Mouse (Mus musculus) liver, adult 2 months (tissue): ENCODE results near the gene Birc2.

Experiments
- CTCF ChIP-seq: fragments of 200-500 bp; IDR thresholded peaks from 2 replicates; pipeline ENCODE4 v1.5.1; 2011; ENCODE audit warnings: low read depth, low read length, control low read depth
- POLR2A ChIP-seq: fragments of 200-500 bp; IDR thresholded peaks from 2 replicates; pipeline ENCODE4 v1.6.1; 2011; ENCODE audit warnings: low read length, control low read depth; ENCODE audit not compliant: insufficient read depth; ENCODE audit errors: extremely low read depth

DNA sequence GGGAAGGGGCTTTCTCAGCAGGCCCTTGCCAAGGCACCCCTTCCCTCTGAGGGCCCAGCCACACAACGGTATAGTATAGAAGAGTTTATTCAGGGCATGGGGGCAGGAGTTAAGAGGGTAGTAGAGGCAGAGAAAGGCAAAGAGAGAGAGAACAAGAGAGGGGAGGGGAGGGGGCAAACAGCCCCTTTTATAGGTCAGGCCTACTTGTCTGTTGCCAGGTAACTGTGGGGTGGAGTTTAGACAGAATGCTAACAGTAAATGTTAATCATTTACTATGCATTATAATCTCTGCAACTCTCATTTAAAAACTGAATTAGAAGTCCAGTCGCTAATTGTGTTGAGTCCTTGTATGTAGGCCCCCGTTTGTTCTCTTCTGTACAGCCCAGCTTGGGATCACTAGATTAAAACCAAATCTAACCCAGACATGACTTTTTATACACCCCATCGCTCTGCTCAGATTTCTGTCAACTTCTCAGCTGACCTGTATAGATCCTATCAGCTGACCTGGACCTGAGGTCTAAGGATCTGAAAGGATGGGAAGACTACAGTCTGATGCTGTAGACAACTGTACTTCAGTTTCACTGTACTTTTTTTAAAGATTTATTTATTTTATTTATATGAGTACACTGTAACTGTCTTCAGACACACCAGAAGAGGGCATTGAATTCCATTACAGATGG is 8.5 kb upstream of the Birc2 start:
- no peak for TF ChIP-seq POLR2A
- no peak for TF ChIP-seq CTCF
